Mouse (Mus musculus): Measurements from ENCODE around the gene Haghl.
"Not testable (repeated sequence)": the region's sequence is repeated elsewhere in the genome, so short reads cannot be mapped to it uniquely, and the experiment has no call there.

Haghl gene

GRCm38 (mm10) chr17:25748238-25748637 is 37.2 kb downstream of the Haghl start:
- no peak for DNase-seq (ENCODE audit: low spot score)

GRCm38 (mm10) chr17:25744311-25744710 is 41.2 kb downstream of the Haghl start:
- DNase-seq (ENCODE audit: low spot score), result no peak

GRCm38 (mm10) chr17:25743831-25744230 is 41.6 kb downstream of the Haghl start:
- no peak for DNase-seq (ENCODE audit: low spot score)

- not testable (repeated sequence) for DNase-seq (ENCODE audit: low spot score)
These were observed 44.0 kb downstream of the Haghl start for GRCm38 (mm10) chr17:25741471-25741870.

- DNase-seq (ENCODE audit: low spot score), result no peak
These were observed 46.6 kb downstream of the Haghl start for GRCm38 (mm10) chr17:25738861-25739260.

GRCm38 (mm10) chr17:25735745-25736144 is 49.7 kb downstream of the Haghl start, which contains the start of gene Mslnl:
Gene Mslnl (plus strand): TSS chr17:25736042.
- DNase-seq (ENCODE audit: low spot score), result no peak

GRCm38 (mm10) chr17:25735246-25735645 is 50.2 kb downstream of the Haghl start:
- DNase-seq (ENCODE audit: low spot score), result no peak

GRCm38 (mm10) chr17:25732082-25732481 is 53.4 kb downstream of the Haghl start:
- peak; percentile 75 for DNase-seq (ENCODE audit: low spot score)
